Mouse (Mus musculus) liver, postnatal 0 days (tissue): ENCODE data around the gene Ttc28. TPM values are rescaled to one million over a fixed set of nuclear protein-coding genes. Genes with fewer than 3 reads are reported as not detected.

Experiments used
- ATAC-seq: fragments of 200-750 bp; cut with Nextera tagmentation; 2 replicates; pipeline ENCODE4 v1.8.0; 2017; ENCODE audit warnings: mild to moderate bottlenecking, moderate library complexity
- DNase-seq: peaks from one replicate; pipeline ENCODE4 v3.0.0-alpha.2; 2016
- H3K27ac ChIP-seq: fragments of 300-500 bp; sonication (generic); 2 replicates; pipeline ENCODE4 v1.5.1; 2014; ENCODE audit warnings: antibody characterized with exemption, moderate library complexity, mild to moderate bottlenecking, low read depth
- H3K27me3 ChIP-seq: fragments of 300-500 bp; sonication (generic); 2 replicates; pipeline ENCODE4 v1.6.1; 2014; ENCODE audit warnings: low read length, control low read depth, mixed read lengths; ENCODE audit not compliant: insufficient read depth
- H3K36me3 ChIP-seq: fragments of 300-500 bp; sonication (generic); replicated peaks from 2 replicates; pipeline ENCODE4 v1.6.1; 2014; ENCODE audit warnings: mild to moderate bottlenecking, control low read depth, low read length, moderate library complexity, mixed read lengths; ENCODE audit not compliant: insufficient read depth
- H3K4me1 ChIP-seq: fragments of 300-500 bp; sonication (generic); 2 replicates; pipeline ENCODE4 v1.6.1; 2014; ENCODE audit warnings: antibody characterized with exemption, mild to moderate bottlenecking, control low read depth; ENCODE audit not compliant: insufficient read depth
- H3K4me2 ChIP-seq: fragments of 300-500 bp; sonication (generic); 2 replicates; pipeline ENCODE4 v1.6.1; 2014; ENCODE audit warnings: low read depth, mild to moderate bottlenecking, low read length, moderate library complexity, mixed read lengths
- H3K4me3 ChIP-seq: fragments of 300-500 bp; sonication (generic); 2 replicates; pipeline ENCODE4 v1.5.1; 2014; ENCODE audit warnings: low read depth, low read length
- H3K9ac ChIP-seq: fragments of 300-500 bp; sonication (generic); replicated peaks from 2 replicates; pipeline ENCODE4 v1.6.1; 2014; ENCODE audit warnings: mild to moderate bottlenecking, moderate library complexity
- H3K9me3 ChIP-seq: fragments of 300-500 bp; sonication (generic); 2 replicates; pipeline ENCODE4 v1.6.1; 2016; ENCODE audit warnings: mild to moderate bottlenecking, control low read depth, low read length, mixed read lengths
- CTCF ChIP-seq: sonication (generic); IDR thresholded peaks from 2 replicates; pipeline ENCODE4 v1.5.1; 2016; ENCODE audit warnings: antibody characterized with exemption, low read depth
- EP300 ChIP-seq: IDR thresholded peaks from 2 replicates; pipeline ENCODE4 v1.6.1; 2016; ENCODE audit warnings: antibody characterized with exemption, low read depth, mild to moderate bottlenecking
- WGBS: fragments of 180-500 bp; shearing (Covaris S2); extraction: QIAGEN DNeasy Blood & Tissue Kit; methylation state at CpG from one replicate; pipeline ENCODE4 v1.1.7; 2014; ENCODE audit not compliant: insufficient replicate concordance; 5-methylcytosine and 5-hydroxymethylcytosine counted together
- polyA plus RNA-seq: library from polyadenylated mRNA; unstranded; fragments of >200 nt; fragmentation: Nextera tagmentation; extraction: Ambion mirVana; gene quantifications from 2 replicates; pipeline ENCODE4 v1.2.1, GENCODE M21; 2015

Ttc28 gene
- polyA plus RNA-seq, 1 experiment from 2014 or later: 0.73 TPM

DNA sequence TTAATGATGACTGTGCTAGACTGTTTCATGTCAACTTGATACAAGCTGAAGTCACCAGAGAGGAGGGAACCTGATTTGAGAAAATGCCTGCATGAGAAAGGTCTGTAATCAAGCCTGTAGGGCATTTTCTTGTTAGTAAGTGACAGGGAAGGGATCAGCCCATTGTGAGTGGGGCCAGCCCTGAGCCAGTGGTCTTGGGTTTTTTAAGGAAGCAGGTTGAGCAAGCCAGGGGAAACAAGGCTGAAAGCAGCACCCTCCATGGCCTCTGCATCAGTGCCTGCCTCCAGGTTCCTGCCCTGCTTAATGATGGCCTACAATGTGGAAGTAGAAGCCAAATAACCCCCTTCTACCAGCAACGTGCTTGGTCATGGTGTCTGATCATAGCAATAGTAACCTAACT, 89.0 kb downstream of the Ttc28 start:
- H3K9me3 ChIP-seq: no peaks in the 10 kb centered on the region
- H3K9ac ChIP-seq: no peak overlapping the region
- TF ChIP-seq CTCF (no peak), EP300 (no peak)
- H3K27me3 ChIP-seq: no peaks in the 10 kb centered on the region
- no peak overlapping the region for H3K27ac ChIP-seq
- no peaks in the 10 kb centered on the region for H3K36me3 ChIP-seq
- H3K4me1 ChIP-seq: no peaks in the 10 kb centered on the region; the same call in 1 of the 2 replicates
- no peak overlapping the region for H3K4me2 ChIP-seq
- WGBS: 40% methylated on average over 1 of the region's 1 CpGs
- ATAC-seq: no peak
- H3K4me3 ChIP-seq: no peak overlapping the region
- DNase-seq: no peak

- no peak overlapping the region for H3K4me3 ChIP-seq
- H3K27ac ChIP-seq: 0 out of 2 replicates have a peak overlapping the region, but pooled peaks have one; percentile 19
- H3K27me3 ChIP-seq: no peaks in the 10 kb centered on the region
- DNase-seq (peak; percentile 22), ATAC-seq (peak; percentile 38; the same call in 1 of the 2 replicates)
- no peak overlapping the region for H3K9ac ChIP-seq
- H3K36me3 ChIP-seq: no peaks in the 10 kb centered on the region
- no peaks in the 10 kb centered on the region for H3K9me3 ChIP-seq
- no peak overlapping the region for H3K4me2 ChIP-seq
- WGBS: 22% methylated on average over 9 of the region's 9 CpGs
- no peaks in the 10 kb centered on the region; the same call in 1 of the 2 replicates for H3K4me1 ChIP-seq
- TF ChIP-seq CTCF (no peak), EP300 (no peak)
Observed at GRCm38 (mm10) chr5:110970162-110970780, 90.7 kb downstream of the Ttc28 start.

- peaks cover 21% of the 10 kb centered on the region for H3K27me3 ChIP-seq
- ATAC-seq (no peak), DNase-seq (no peak)
- H3K9ac ChIP-seq: no peak overlapping the region
- H3K4me1 ChIP-seq: 0 out of 2 replicates have a peak, but pooled peaks cover 3% of the 10 kb centered on the region
- H3K36me3 ChIP-seq: no peaks in the 10 kb centered on the region
- no peaks in the 10 kb centered on the region for H3K9me3 ChIP-seq
- no peak overlapping the region for H3K4me3 ChIP-seq
- TF ChIP-seq EP300: no peak
- TF ChIP-seq CTCF: no peak
- WGBS: 81% methylated on average over 7 of the region's 7 CpGs
- H3K27ac ChIP-seq: no peak overlapping the region
- H3K4me2 ChIP-seq: no peak overlapping the region
Observed at GRCm38 (mm10) chr5:110976721-110977120, 97.1 kb downstream of the Ttc28 start.

- Histone ChIP-seq H3K27ac (no peak overlapping the region), H3K9ac (no peak overlapping the region), H3K4me3 (no peak overlapping the region), H3K27me3 (peaks cover 21% of the 10 kb centered on the region), H3K4me1 (0 out of 2 replicates have a peak, but pooled peaks cover 3% of the 10 kb centered on the region), H3K9me3 (no peaks in the 10 kb centered on the region), H3K4me2 (no peak overlapping the region), H3K36me3 (no peaks in the 10 kb centered on the region)
- DNase-seq (no peak), ATAC-seq (no peak)
- no peak for TF ChIP-seq CTCF
- TF ChIP-seq EP300: no peak
- 78% methylated on average over 4 of the region's 4 CpGs for WGBS
Observed at GRCm38 (mm10) chr5:110977796-110978195, 98.2 kb downstream of the Ttc28 start.

- DNase-seq: peak; percentile 59
- WGBS: 5% methylated on average over 9 of the region's 9 CpGs
- Histone ChIP-seq H3K4me3 (peak overlapping the region; percentile 59), H3K9ac (peak overlapping the region; percentile 71; the same call in 1 of the 2 replicates), H3K27me3 (peaks cover 21% of the 10 kb centered on the region), H3K4me1 (0 out of 2 replicates have a peak, but pooled peaks cover 3% of the 10 kb centered on the region), H3K4me2 (peak overlapping the region; percentile 89), H3K27ac (peak overlapping the region; percentile 46), H3K9me3 (no peaks in the 10 kb centered on the region), H3K36me3 (no peaks in the 10 kb centered on the region)
- TF ChIP-seq EP300 (no peak; the same call in 1 of the 2 replicates), CTCF (peak; percentile 28)
- peak; percentile 70 for ATAC-seq
Observed at GRCm38 (mm10) chr5:110978461-110978860, 98.9 kb downstream of the Ttc28 start.

DNA sequence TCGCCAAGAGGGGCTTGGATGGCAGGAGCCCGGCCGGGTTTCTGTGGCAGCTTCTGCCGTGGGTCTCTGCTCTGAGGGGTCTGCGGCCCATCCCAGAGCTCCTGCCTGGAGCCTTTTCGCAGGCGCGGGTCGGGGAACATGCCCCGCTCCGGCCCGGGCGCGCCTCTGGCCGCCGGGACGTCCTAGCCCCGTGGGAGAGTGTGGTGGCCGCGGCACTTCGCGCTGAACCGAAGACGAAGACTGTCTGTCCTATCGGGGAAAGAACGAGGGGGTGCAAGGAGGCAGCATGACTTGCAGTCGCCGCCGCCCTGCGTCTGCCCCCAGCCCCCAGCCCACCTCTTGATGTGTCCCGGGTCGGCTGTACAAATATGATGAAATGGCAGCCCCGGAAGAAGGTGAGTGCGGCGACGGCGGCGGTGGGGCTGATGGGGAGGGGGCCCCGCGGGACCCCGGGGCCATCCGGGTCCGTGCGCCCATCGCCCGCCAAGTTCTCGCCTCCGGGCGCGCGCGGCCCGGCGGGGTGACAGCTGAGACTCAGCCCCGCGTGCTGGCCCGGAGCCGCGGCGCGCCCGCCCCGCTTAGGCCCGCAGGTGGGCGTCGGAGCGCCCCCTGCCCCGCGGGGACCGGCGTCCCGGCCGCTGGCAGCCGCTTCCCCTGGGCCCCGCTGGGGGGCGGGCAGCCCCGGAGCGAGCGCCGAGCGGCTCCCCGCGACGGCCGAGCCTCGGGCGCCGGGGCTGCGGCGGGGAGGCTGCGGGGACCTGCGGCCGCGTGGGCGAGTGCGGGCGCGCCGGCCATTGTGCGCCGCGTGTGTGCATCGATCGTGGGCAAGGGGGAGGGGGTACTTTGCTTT, 99.6 kb downstream of the Ttc28 start:
- Histone ChIP-seq H3K36me3 (no peaks in the 10 kb centered on the region), H3K27me3 (peaks cover 21% of the 10 kb centered on the region), H3K4me3 (peak overlapping the region; percentile 59), H3K9me3 (no peaks in the 10 kb centered on the region), H3K27ac (peak overlapping the region; percentile 46), H3K4me1 (0 out of 2 replicates have a peak, but pooled peaks cover 3% of the 10 kb centered on the region), H3K4me2 (peak overlapping the region; percentile 89), H3K9ac (peak overlapping the region; percentile 71)
- ATAC-seq: peak; percentile 64
- 1% methylated on average over 86 of the region's 104 CpGs for WGBS
- DNase-seq: peak; percentile 38
- no peak for TF ChIP-seq EP300
